Mouse (Mus musculus): ENCODE measurements around the gene Jph4.
A peak's percentile ranks its signal among the peaks of the same experiment; 100 is the strongest.

DNA sequence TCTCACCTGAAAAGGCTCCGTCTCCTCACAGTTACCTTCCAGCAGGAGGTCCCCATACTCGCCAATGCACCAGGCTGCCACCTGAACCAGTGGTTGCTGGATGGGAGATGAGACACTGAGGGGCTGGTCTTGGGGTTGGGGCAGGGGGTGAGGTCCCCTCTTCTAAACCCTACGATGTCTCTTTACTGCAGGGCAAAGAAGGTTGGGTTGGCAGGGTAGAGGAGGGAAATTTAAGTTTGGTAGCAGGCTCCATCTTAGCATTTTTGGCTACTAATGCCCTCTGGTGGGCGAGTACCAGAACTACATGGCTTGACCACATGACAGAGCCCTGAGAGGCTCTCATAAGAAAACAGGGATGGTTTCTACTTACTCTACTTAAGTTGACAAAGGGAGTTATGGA, 15.1 kb downstream of the Jph4 start:
- TF ChIP-seq POLR2A (IDR thresholded peaks at IDR 0.05; ENCODE audit: low read depth, low read length) (no peak), CTCF (IDR thresholded peaks at IDR 0.05; ENCODE audit: extremely low read depth, insufficient read depth, insufficient read length, insufficient replicate concordance) (peak; percentile 38; the same call in 1 of the 2 replicates)

Measured in spleen, adult 2 months (tissue).